13 mouse cellular contexts compared by ENCODE assay signal in the genomic region with DNA sequence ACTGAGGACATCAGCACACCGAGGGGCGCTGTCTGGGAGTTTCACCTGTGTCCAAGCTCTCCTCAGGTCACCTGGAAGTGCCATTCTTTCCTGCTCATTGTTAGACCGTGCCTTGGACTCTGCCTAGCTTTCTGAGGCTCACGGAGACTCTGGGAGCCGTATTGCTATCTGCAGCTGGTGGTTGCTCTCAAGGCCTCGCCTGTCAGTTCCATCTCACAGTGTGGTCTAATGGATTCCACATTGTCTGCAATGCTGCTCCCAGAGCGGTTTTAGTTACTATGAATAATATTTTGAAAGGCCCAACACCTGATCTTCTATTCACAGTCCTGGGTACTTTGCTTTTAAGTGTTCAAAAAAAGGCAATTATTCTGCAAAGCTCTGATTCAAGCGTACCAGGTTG.
A peak's percentile ranks its signal among the peaks of the same experiment; 100 is the strongest.
DNase-seq lines count a peak whose midpoint lies in the region; ATAC-seq and TF ChIP-seq lines count a peak whose summit lies in the region.
"Had no signal": no experiment of that assay in that cellular context is flagged by ENCODE, and none has a peak within 500 bp of the region (broad histone marks: within the 10 kb centered on the region; RNA-seq: fewer than 3 reads in every experiment).

No protein-coding gene starts in this region.

- H3K36me3 ChIP-seq in lung, embryonic 14.5 days (ENCODE audit: insufficient read depth): no peaks in the 10 kb centered on the region
- no peaks in the 10 kb centered on the region for H3K36me3 ChIP-seq in limb, embryonic 14.5 days (ENCODE audit: control insufficient read depth, insufficient read depth, low read length)
- H3K36me3 ChIP-seq in heart, embryonic 11.5 days (ENCODE audit: control insufficient read depth, insufficient read depth, low read length): no peaks in the 10 kb centered on the region
- H3K36me3 ChIP-seq: liver, embryonic 13.5 days had no signal

- no peak overlapping the region for H3K4me3 ChIP-seq in lung, embryonic 14.5 days (ENCODE audit: low read depth, low read length)
- H3K4me3 ChIP-seq in limb, embryonic 14.5 days (replicated peaks; ENCODE audit: low read length): no peak overlapping the region
- no peak overlapping the region for H3K4me3 ChIP-seq in heart, embryonic 11.5 days (ENCODE audit: low read depth, low read length)
- H3K4me3 ChIP-seq: liver, embryonic 13.5 days had no signal

- no peaks in the 10 kb centered on the region for H3K4me1 ChIP-seq in lung, embryonic 14.5 days (ENCODE audit: insufficient read depth)
- peaks cover 6% of the 10 kb centered on the region for H3K4me1 ChIP-seq in limb, embryonic 14.5 days (ENCODE audit: control insufficient read depth, insufficient read depth, low read length)
- H3K4me1 ChIP-seq in heart, embryonic 11.5 days (ENCODE audit: control insufficient read depth, insufficient read depth, low read length): no peaks in the 10 kb centered on the region
- H3K4me1 ChIP-seq: liver, embryonic 13.5 days had no signal

- H3K9ac ChIP-seq in lung, embryonic 14.5 days: no peak overlapping the region
- H3K9ac ChIP-seq in limb, embryonic 14.5 days (ENCODE audit: low read depth, low read length, severe bottlenecking): no peak overlapping the region
- H3K9ac ChIP-seq in heart, embryonic 11.5 days (ENCODE audit: low read depth, low read length): no peak overlapping the region
- H3K9ac ChIP-seq: liver, embryonic 13.5 days had no signal

- H3K4me2 ChIP-seq in lung, embryonic 14.5 days: no peak overlapping the region
- H3K4me2 ChIP-seq in limb, embryonic 14.5 days (replicated peaks; ENCODE audit: low read depth, low read length, severe bottlenecking): no peak overlapping the region
- no peak overlapping the region for H3K4me2 ChIP-seq in heart, embryonic 11.5 days
- H3K4me2 ChIP-seq: liver, embryonic 13.5 days had no signal

- TF ChIP-seq CTCF in lung, embryonic 14.5 days (IDR thresholded peaks at IDR 0.05; ENCODE audit: low read depth): no peak

- H3K9me3 ChIP-seq in lung, embryonic 14.5 days (ENCODE audit: low read depth, low read length): no peaks in the 10 kb centered on the region
- H3K9me3 ChIP-seq in limb, embryonic 14.5 days (ENCODE audit: control insufficient read depth, low read length): no peaks in the 10 kb centered on the region
- H3K9me3 ChIP-seq in heart, embryonic 11.5 days (replicated peaks; ENCODE audit: control insufficient read depth, low read length): no peaks in the 10 kb centered on the region
- H3K9me3 ChIP-seq: liver, embryonic 13.5 days had no signal

- ATAC-seq in lung, embryonic 14.5 days (ENCODE audit: insufficient read depth): peak; percentile 44; the same call in 1 of the 2 replicates
- peak; percentile 30; the same call in 1 of the 2 replicates for ATAC-seq in limb, embryonic 14.5 days (ENCODE audit: low FRiP score, low read depth)
- no peak for ATAC-seq in heart, embryonic 11.5 days (replicated peaks; ENCODE audit: insufficient number of reproducible peaks, low FRiP score, low TSS enrichment)

- no peaks in the 10 kb centered on the region for H3K27me3 ChIP-seq in lung, embryonic 14.5 days (ENCODE audit: insufficient read depth, low read length)
- no peaks in the 10 kb centered on the region for H3K27me3 ChIP-seq in limb, embryonic 14.5 days (ENCODE audit: control insufficient read depth, insufficient read depth, low read length)
- no peaks in the 10 kb centered on the region for H3K27me3 ChIP-seq in heart, embryonic 11.5 days (ENCODE audit: control insufficient read depth, insufficient read depth, low read length)
- H3K27me3 ChIP-seq: liver, embryonic 13.5 days had no signal

- no peak overlapping the region for H3K27ac ChIP-seq in lung, embryonic 14.5 days (ENCODE audit: low read depth)
- peak overlapping the region; percentile 15; the same call in 1 of the 2 replicates for H3K27ac ChIP-seq in limb, embryonic 14.5 days (replicated peaks; ENCODE audit: low read depth, low read length)
- H3K27ac ChIP-seq in heart, embryonic 11.5 days (ENCODE audit: low read depth, low read length): no peak overlapping the region
- H3K27ac ChIP-seq: liver, embryonic 13.5 days had no signal

- peak; percentile 3 to 16 for DNase-seq in adrenal gland, postnatal 36 days
- no peak for DNase-seq in adrenal gland, adult 18-20 months (ENCODE audit: low spot score in 2 of 2)
- peak; percentile 39 for DNase-seq in lung, embryonic 14.5 days
- no peak for DNase-seq in lung, postnatal 14 days
- DNase-seq in embryo, embryonic 10.5 days (ENCODE audit: low spot score): peak; percentile 54
- DNase-seq in limb, embryonic 14.5 days (ENCODE audit: low spot score): no peak
- DNase-seq in spleen, postnatal 10 days (ENCODE audit: low spot score in 2 of 2): no peak
- DNase-seq: cerebellum, postnatal 25 days; kidney, postnatal 25 days; liver, embryonic 13.5 days; spleen, adult 18-20 months; thymus, postnatal 4 days had no signal

- 46% methylated on average over 8 of the region's 8 CpGs for WGBS in lung, embryonic 14.5 days
- WGBS in limb, embryonic 14.5 days: 50% methylated on average over 8 of the region's 8 CpGs
- 63% methylated on average over 8 of the region's 8 CpGs for WGBS in heart, embryonic 11.5 days (ENCODE audit: insufficient replicate concordance)

- no peak for TF ChIP-seq POLR2A in limb, embryonic 14.5 days (IDR thresholded peaks at IDR 0.05; ENCODE audit: borderline replicate concordance, extremely low read depth, insufficient read depth, insufficient read length)

Comparison
In these comparisons a context has a peak if more than half of its experiments do, and no peak if none do; other contexts are left out.
1. DNase-seq: peak in adrenal gland, postnatal 36 days (2 of 2), lung, embryonic 14.5 days (single experiment) and embryo, embryonic 10.5 days (single experiment); none in adrenal gland, adult 18-20 months (0 of 2), lung, postnatal 14 days (single experiment), limb, embryonic 14.5 days (single experiment) and spleen, postnatal 10 days (0 of 2).